Mouse (Mus musculus) urinary bladder, postnatal 14 days (tissue): ENCODE measurements around the gene Ccdc107.
A peak's percentile ranks its signal among the peaks of the same experiment; 100 is the strongest.

Source experiments
- DNase-seq: peaks from one replicate; pipeline ENCODE4 v3.0.0; 2021; ENCODE audit warnings: low spot score

The Ccdc107 gene

GRCm38 (mm10) chr4:43513300-43513699 lies 20.6 kb downstream of the Ccdc107 start:
- no peak for DNase-seq

DNA sequence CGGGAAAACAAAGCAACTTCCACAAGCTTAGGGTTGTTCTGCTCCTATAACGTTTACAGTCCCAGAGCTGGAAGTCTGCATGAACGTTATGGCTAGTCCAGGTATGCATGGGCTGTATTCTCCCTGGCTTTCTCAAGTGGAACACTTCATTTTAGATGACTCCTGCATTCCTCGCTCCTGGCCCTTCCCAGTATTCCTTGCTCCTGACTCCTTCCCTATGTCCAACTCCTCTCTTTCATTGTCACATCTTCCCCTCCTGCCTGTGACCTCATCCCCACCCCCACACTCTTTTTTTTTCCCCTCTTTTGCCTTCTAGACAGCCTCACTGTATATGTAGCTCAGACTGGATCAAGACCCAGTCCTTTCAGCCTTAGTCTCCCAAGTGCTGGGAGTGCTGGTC lies 21.1 kb downstream of the Ccdc107 start:
- DNase-seq: no peak

GRCm38 (mm10) chr4:43515764-43516708 lies 23.3 kb downstream of the Ccdc107 start:
- DNase-seq: no peak

DNA sequence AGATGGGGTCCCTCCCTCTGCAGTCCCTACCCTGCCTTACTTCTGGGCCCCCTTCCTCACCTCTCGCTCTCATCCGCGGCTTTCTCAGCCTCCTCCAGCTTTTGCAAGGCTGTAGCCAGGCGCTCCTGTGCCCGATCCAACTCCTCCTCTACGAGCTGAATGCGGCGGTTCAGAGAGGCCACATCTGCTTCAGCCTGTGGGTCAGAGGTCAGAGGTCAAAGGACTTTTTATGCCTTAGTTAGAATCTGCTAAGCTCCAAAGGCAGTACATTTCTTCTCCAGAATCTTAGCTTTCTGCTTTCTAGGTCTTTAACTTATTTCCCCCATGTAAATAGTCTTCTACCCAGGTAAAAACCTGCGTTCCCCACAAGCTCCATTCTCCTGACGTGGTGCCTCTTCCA lies 26.9 kb downstream of the Ccdc107 start:
- DNase-seq: no peak

DNA sequence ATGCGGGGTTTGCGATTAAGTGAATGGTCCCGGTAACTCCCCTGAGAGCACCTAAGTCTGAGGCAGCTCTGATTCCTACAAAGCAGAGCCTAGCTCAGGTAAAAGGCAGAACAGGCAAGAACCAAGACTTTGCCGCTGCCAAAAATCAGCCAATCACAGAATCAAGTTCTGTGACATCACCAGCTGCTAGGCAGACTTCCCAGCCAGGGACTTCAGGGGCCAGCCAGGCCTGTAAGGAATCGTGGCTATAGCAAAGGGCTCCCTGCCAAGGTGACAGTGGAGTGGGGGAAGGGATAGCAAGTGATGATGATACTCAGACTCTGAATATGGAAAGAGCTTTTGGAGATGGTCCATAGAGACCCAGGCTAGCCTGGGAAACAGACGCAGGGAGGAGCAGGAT lies 27.3 kb downstream of the Ccdc107 start:
- DNase-seq: peak; percentile 91

DNA sequence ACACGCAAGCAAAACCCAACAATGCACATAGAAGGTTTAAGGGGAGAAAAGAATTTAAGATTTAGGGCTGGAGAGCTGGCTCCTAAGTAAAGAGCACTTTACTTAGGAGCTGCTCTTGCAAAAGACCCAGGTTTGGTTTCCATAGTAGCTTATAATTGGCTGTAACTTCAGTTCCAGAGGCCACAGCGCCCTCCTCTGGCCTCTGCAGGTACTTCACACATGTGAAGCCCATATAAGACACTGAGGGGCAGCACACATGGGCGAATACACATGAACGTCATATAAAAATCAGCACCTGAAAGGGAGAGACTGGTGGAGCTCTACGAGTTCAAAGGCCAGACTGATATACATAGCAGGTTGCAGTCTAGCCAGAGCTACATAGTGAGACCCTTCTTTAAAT lies 35.2 kb downstream of the Ccdc107 start:
- DNase-seq: no peak

DNA sequence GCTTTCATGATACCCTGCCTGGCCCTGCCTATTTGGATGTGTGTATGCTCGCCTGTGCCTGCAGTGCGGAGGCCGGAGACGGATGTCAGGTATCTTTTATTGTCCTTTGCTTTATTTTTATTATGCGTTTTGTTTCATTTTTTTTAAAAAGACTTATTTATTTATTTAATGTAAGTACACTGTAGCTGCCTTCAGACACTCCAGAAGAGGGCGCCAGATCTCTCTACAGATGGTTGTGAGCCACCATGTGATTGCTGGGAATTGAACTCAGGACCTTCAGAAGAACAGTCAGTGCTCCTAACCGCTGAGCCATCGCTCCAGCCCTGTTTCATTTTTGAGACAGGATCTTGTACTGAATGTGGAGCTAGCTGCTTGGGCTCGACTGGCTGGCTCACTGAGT lies 35.8 kb downstream of the Ccdc107 start:
- DNase-seq: no peak

- no peak for DNase-seq
These were observed 37.4 kb downstream of the Ccdc107 start for GRCm38 (mm10) chr4:43530081-43530501.

GRCm38 (mm10) chr4:43530581-43530980 lies 37.9 kb downstream of the Ccdc107 start:
- peak; percentile 81 for DNase-seq

DNA sequence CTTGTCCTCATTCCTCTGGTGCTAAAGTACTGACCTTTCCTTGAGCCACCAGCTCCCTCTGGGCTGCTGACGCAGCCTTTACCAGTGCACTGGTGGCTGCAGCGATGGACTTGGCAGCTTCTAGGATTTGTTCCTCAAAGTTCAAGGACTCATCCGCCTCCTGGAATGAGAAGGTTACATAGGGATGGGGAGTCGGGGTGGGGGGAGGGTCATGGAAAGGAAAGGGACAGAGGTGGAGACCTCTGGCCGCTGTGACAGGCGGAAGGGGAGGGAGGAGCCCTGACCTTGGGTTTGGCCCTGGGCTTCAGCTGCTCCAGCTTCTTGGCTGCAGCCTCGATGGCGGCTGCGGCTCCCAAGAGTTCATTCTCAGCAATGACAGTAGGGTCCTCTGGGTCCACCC lies 40.6 kb downstream of the Ccdc107 start:
- no peak for DNase-seq

DNA sequence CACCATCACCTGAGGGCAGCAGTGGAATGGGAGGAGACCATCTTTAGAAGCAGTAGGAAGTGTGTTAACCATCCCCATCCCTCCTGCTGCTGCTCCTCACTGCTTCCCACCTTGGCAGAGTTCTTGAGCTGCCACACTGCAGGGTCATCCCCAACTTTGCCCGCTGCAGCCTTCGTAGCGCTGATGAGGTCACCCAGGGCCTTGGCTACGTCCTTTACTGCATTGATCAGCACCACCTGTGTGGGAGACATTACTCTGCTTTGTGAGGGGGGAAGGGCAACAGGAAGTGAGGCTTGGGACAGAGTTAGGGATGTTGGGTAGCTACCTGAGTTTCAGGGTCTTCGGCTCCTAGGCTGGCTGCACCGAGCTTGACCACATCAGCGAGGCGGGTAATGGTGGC lies 42.9 kb downstream of the Ccdc107 start:
- no peak for DNase-seq

GRCm38 (mm10) chr4:43536031-43536430 lies 43.3 kb downstream of the Ccdc107 start:
- DNase-seq: no peak

GRCm38 (mm10) chr4:43542044-43542443 lies 49.3 kb downstream of the Ccdc107 start:
- DNase-seq: no peak
